Mouse (Mus musculus) c-Kit-negative CD71-positive TER-119-positive erythroid progenitor cells, embryonic 14.5 days (primary cell): Measurements from ENCODE around the gene Ankrd13d.

Experiments
- DNase-seq: peaks from one replicate; pipeline ENCODE4 v3.0.0-alpha.2; 2013; ENCODE audit warnings: low read depth, low spot score

The Ankrd13d gene

GRCm38 (mm10) chr19:4282898-4283553, at the start of gene Ankrd13d:
Ankrd13d (minus strand) TSS chr19:4283137.
- DNase-seq = peak; percentile 40

- no peak for DNase-seq
Observed at GRCm38 (mm10) chr19:4332653-4333052, 49.7 kb upstream of the Ankrd13d start.

- DNase-seq = no peak
Observed at GRCm38 (mm10) chr19:4331273-4331672, 48.3 kb upstream of the Ankrd13d start.

- no peak for DNase-seq
Observed at GRCm38 (mm10) chr19:4330603-4331002, 47.7 kb upstream of the Ankrd13d start.

- DNase-seq = no peak
Observed at GRCm38 (mm10) chr19:4328737-4329304, 45.9 kb upstream of the Ankrd13d start.

- DNase-seq = no peak
Observed at GRCm38 (mm10) chr19:4326881-4327280, 43.9 kb upstream of the Ankrd13d start.

- DNase-seq = no peak
Observed at GRCm38 (mm10) chr19:4326106-4326505, 43.2 kb upstream of the Ankrd13d start.

- no peak for DNase-seq
Observed at GRCm38 (mm10) chr19:4322134-4322533, 39.2 kb upstream of the Ankrd13d start.

- DNase-seq = no peak
Observed at GRCm38 (mm10) chr19:4321622-4322021, 38.7 kb upstream of the Ankrd13d start.

GRCm38 (mm10) chr19:4319272-4319671, 36.3 kb upstream of the Ankrd13d start:
- no peak for DNase-seq

GRCm38 (mm10) chr19:4317181-4317580, 34.2 kb upstream of the Ankrd13d start:
- DNase-seq = no peak

GRCm38 (mm10) chr19:4315223-4315944, 32.4 kb upstream of the Ankrd13d start:
- no peak for DNase-seq

GRCm38 (mm10) chr19:4309776-4310185, 26.8 kb upstream of the Ankrd13d start:
- DNase-seq = peak; percentile 55

- no peak for DNase-seq
Observed at GRCm38 (mm10) chr19:4309302-4309701, 26.4 kb upstream of the Ankrd13d start.

- peak; percentile 71 for DNase-seq
Observed at GRCm38 (mm10) chr19:4306190-4306577, 23.2 kb upstream of the Ankrd13d start, which contains the start of gene Grk2. Grk2 (minus strand) TSS chr19:4306222.

GRCm38 (mm10) chr19:4305491-4306189, 22.7 kb upstream of the Ankrd13d start:
- peak; percentile 60 for DNase-seq

- no peak for DNase-seq
Observed at GRCm38 (mm10) chr19:4304871-4305321, 22.0 kb upstream of the Ankrd13d start.

- no peak for DNase-seq
Observed at GRCm38 (mm10) chr19:4304251-4304821, 21.4 kb upstream of the Ankrd13d start.

- DNase-seq = no peak
Observed at GRCm38 (mm10) chr19:4303640-4303995, 20.7 kb upstream of the Ankrd13d start.

- DNase-seq = no peak
Observed at GRCm38 (mm10) chr19:4302936-4303639, 20.2 kb upstream of the Ankrd13d start.
